Mouse (Mus musculus) left cerebral cortex, adult 11 months (tissue): ENCODE results near the gene Rrad.

Experiments used
- DNase-seq: peaks from one replicate; pipeline ENCODE4 v3.0.0; 2022; ENCODE audit warnings: low spot score

Rrad gene

GRCm38 (mm10) chr8:104611613-104612012 lies 19.5 kb downstream of the Rrad start:
- no peak for DNase-seq

GRCm38 (mm10) chr8:104610185-104610766 lies 20.9 kb downstream of the Rrad start:
- DNase-seq: no peak

DNA sequence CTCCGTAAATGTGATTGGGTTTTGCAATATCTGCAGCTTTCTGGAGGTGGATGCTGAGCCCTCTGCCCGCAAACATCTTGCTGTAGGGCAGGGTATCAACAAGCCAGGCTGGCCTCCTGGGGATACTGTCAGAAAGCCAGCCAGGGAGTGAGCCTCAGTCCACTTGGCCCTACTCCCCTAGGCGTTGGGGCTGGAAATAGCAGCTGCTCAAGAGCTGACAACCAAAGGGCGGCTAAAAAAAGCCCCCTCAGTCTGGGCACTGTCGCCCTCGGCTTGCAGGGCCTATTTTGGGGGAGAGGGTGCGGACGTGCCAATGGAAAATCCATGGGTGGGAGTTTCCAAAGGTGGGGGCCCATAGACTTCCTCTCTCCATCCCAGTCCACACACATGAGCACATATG lies 21.9 kb downstream of the Rrad start:
- DNase-seq: no peak

GRCm38 (mm10) chr8:104607944-104608343 lies 23.2 kb downstream of the Rrad start:
- no peak for DNase-seq

- DNase-seq: no peak
These were observed 24.8 kb downstream of the Rrad start for GRCm38 (mm10) chr8:104606329-104606728.

DNA sequence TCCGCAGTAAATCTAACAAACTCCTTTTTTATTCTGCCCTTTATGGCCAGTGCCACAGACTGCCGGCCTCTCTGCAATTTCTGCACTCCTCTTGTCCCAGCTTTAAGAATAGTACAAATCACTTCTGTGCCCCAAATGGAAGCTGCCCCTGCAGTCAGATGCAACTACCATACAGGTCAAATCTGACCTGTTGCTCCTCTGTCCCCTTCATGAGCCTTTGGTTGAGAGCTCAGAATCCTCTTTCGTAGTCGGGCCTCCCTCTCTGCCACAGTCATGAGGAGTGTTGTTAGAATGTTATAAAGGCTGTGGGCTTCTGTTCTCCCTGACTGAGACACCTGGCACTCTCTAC lies 27.9 kb downstream of the Rrad start:
- DNase-seq: no peak

DNA sequence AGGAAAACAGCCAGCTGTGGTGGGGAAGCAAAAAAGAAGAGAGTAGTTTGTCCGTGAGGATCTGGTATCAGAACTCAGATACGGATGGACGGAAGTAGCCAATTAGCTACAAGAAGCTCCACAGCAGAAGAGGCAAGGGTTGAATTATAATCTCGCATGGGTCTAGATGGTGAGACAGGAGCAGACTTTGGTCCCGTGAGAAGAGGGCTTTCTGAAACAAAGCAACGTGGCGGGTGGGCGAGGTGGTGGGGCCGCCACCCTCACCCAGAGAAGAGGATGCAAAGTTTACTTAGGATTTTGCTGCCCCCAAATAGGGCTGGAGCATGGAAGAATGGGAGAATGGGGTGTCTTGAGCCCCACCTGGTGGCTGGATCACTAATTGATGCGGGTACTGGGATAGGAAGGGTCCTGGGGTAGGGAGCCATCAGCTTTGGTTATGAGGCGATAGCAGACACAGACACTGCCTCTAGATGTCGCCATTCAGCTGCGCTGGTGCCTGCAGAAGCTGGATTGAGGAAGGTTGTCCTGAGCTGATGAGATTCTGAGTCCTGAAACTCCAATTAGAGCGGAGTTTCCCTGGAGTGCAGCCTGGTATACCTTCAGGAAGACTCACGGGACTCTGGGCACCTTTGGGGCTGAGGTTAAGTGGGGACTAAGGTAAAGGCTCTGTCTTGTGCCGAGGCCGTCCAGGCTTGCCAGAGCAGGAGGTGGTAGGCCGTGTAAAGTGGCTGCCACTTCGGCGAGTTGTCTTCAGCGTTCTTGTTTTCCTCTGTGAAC lies 28.5 kb downstream of the Rrad start:
- peak; percentile 78 for DNase-seq

- DNase-seq: no peak
These were observed 29.2 kb downstream of the Rrad start for GRCm38 (mm10) chr8:104601941-104602371.

- DNase-seq: no peak
These were observed 29.7 kb downstream of the Rrad start for GRCm38 (mm10) chr8:104601386-104601785.

DNA sequence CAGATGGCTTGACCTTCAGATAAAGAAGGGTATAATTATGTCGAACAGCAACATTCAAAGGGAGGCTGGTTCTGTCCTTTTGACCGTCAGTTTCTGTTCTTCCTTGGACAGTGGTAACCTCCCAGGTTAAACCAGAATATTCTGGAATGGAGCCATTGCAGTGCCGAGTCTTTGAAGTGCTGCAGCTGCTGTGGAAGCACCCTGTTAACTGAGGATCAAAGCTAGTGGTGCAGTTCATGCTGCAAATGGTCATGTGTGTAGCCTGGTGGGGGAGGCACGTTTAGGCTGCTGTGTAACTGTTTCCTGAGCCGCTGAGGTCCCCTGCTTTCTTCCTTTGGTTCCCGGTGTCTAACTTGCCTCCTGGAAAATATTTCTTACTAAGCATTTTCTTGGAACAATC lies 32.6 kb downstream of the Rrad start:
- no peak for DNase-seq

DNA sequence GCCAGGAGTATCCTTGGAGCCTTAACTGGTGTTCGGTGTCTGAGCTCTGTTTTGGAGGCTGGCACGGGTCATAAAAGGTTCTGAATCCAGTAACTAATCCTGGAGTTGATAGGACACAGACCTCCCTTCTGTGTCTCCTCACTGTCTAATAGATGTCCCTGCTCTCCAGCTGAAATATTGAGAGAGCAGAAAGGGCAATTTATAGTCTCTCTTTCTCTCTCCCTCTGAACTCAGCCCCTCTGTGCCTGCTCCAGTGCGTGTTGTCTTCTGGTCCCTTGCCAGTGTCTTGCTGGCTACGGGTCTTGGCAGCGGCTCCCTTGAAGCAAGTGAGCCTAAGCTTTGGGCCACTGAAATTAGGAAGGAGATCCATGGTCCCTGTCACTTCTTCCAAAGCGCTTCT lies 33.5 kb downstream of the Rrad start:
- no peak for DNase-seq

DNA sequence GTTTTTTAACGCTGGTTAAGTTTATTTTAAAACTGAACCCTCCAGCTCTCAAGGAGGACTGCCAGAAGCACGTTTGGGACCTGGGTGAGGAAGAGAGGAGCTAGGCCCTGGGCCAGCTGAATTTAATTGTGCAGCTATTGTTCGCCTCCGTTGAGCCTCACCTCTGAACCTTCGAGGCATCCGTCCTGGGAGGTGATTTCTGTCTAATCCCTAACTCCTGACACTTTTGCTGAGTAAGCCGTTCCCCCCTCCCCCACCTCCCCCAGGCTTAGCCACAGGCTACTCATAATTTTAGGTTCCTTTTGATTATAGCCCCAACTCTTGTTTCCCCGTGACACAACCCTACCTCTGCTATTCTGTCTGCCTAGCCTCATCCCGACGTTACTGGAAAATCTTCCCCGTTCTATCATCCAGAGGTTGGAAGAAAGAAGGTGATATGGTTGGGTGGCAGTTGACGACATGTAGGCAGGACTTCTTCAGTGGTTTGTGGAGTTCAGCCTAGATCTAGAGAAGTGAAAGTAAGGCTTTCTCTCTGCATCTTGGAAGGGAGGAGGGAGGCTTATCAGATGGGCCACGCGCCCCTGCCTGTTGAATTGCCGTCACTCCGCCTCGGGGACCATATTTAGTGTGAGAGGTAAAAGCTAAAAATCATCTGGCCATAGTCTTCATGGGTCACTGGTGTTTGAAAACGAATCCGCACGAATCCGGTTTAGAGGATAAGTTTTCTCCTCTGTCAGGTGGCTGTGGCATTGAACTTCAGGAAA lies 35.2 kb downstream of the Rrad start:
- DNase-seq: no peak

DNA sequence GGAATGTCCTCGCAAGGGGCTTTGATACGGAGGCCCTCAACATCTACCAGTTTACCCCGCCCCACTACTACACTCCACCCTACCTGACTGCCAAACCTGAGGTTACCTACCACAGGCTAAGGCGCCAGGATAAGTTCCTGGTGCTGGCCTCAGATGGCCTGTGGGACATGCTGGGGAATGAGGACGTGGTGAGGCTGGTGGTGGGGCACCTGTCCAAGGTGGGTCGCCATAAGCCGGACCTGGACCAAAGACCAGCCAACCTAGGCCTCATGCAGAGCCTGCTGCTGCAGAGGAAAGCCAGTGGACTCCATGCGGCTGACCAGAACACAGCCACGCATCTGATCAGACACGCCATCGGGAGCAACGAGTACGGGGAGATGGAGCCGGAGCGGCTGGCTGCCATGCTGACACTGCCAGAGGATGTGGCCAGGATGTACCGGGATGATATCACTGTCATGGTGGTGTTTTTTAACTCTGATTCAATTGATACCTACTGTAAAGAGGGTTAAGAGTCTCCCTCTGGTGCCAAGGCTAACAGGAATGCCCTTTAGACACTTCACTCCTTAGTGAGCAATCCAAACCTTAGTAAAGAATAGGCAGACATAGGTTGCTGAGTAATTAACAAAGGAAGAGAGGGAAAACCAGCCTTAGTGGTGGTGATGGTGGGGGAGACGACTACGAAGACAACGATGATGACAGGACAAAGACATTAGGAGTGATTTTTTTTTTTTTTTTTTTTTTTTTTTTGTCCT lies 36.3 kb downstream of the Rrad start:
- DNase-seq: no peak

- no peak for DNase-seq
These were observed 37.4 kb downstream of the Rrad start for GRCm38 (mm10) chr8:104593536-104594325.

- no peak for DNase-seq
These were observed 38.6 kb downstream of the Rrad start for GRCm38 (mm10) chr8:104592566-104592965.

DNA sequence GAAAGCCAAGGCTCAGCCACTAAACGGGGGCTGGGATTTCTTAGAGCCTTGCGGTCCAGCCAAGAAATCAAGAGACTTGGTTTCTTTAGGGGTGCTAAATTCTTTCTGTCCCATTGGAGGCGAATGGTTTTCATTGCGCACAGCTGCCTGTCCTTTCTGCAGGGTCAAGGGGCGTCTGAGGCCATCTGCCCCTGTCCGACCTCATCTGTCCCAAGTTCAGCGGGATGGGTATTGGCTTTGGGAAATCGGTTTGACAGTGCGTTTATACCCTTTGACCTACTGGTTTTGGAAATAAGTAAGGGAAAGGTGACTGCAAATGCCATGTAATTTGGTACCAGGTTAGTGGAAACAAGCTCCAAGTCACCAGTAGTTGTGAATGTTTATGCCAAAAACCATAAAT lies 39.3 kb downstream of the Rrad start:
- no peak for DNase-seq

GRCm38 (mm10) chr8:104591133-104591834 lies 39.8 kb downstream of the Rrad start, which contains the start of gene Pdp2:
Gene Pdp2 (plus strand): TSS chr8:104591451.
- DNase-seq: peak; percentile 90

DNA sequence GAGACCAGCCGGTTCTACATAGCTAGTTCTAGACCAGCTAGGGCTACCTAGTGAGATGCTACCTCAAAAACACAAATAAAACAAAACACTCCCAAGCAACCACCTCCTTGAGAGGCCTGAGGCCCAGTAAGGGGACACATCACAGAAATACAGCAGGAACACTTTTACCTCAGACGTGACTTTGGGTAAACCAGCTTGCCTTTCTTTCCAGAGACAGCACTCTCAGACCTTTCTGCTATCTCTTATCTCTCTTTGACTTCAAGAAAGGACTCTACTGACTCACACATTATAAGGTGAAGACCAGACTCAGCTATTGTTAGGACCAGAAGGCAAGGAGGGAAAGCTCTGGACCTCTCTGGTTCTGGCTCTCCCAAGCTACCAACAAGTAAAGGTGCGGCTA lies 40.8 kb downstream of the Rrad start:
- DNase-seq: no peak

DNA sequence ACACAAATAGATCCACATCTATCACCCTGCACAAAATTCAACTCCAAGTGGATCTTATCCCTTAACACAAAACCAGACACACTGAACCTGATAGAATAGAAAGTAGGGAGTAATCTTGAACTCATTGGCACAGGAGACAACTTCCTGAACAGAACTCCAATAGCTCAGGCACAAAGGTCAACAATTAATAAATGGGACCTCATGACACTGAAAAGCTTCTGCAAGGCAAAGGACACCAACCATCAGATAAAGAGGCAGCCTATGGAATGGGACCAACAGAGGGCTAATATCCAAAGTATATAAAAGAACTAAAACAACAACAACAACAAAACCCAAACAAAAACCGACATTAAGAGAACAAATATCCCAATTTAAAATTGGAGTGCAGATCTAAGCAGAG lies 46.6 kb downstream of the Rrad start:
- DNase-seq: no peak
